Mouse (Mus musculus) layer of hippocampus, adult 2 months (tissue): ENCODE measurements at regions not wholly inside any gene's neighbourhood (a gene's known extent, or its start where the extent isn't known, plus 50 kb on each side); places are given as distances from the start of the nearest gene placed in this dataset.

Experiments used
- DNase-seq, 2 experiments: peaks; one replicate each; pipeline ENCODE4 v3.0.0; 2022; ENCODE audit warnings: low spot score in 2 of 2
- H3K27ac ChIP-seq: fragments of 200-600 bp; 2 replicates; pipeline ENCODE4 v1.8.1; 2022
- H3K4me3 ChIP-seq: fragments of 200-600 bp; 2 replicates; pipeline ENCODE4 v1.8.1; 2022; ENCODE audit warnings: mild to moderate bottlenecking
- CTCF ChIP-seq: fragments of 200-600 bp; conservative IDR thresholded peaks from 2 replicates; pipeline ENCODE4 v1.8.1; 2022; ENCODE audit warnings: antibody characterized with exemption, mild to moderate bottlenecking, moderate library complexity

DNA sequence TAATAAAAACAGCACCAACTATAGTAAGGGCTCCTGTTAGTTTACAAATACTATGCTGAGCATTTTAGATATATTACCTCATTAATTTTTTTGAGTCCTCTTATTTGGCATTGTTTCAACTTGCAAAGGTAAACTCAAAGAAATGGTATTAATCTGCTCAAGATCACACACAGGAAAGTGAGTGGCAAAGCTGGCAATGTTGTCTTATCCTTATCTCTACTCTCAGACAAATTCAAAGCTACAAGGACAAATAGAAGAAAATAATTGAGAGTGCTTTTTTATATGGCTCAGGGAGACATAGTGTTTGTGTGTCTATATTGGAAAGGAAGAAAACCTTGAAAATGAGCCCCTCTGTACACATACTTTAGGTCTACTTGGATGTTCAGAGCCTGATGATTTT is 411.9 kb upstream of the Mgat4c start:
- no peak overlapping the region for H3K4me3 ChIP-seq
- DNase-seq: no peak
- H3K27ac ChIP-seq: no peak overlapping the region
- TF ChIP-seq CTCF: no peak

DNA sequence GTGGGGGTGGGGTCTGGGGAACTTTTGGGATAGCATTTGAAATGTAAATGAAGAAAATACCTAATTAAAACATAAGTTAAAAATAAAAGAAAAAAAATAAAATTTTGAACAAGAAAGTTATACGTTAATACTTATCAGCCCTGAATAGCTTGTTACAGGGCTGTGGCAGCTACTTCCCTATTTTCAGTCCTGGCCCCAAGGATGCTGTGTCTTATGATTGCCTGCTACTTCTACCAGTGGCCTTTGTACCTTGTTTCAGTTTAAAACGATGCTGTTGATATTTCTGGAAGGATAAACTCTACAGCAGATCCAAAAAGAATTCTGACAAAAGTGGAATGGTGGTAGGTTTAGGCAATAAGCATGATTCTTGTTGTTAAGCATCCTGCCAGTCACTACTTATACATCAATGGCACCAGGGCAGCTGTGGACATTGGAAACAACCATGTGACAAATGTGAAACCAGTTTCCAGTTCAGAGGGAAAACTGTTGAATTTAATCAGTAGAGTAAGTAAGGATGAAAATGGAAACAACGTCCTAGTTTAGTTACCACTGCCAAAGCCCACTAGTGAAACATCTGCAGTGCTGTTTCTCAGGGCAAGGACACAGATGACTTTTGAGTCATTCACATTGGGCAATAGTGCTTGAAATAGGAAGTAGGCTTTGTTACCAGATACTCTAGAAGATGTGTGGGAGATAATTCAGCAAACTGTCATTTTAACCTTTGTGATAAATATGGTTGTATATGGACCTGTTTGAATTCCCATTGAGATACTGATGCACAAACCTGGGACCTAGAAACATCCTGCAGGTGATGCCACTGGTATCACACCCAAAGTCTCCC is 409.6 kb upstream of the Mgat4c start:
- H3K4me3 ChIP-seq: no peak overlapping the region
- DNase-seq: no peak
- no peak for TF ChIP-seq CTCF
- H3K27ac ChIP-seq: no peak overlapping the region

DNA sequence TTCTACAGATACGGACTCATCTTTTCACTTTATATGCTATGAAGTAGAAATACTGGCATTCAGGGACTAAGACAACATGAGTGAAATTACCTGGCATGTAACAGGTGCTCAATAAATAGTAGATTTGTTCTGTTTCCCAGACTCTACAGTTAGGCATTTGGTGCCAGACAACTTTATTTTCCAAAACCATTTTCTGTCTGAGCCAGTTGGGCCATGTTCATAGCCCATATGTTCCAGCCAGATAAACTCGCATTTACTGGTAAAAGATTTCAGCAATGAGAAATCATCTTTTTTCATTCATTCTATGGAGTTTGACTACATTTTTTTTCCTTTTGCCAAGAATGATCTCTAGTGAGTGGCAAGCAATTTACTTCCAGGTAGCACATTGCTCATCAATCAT is 393.2 kb upstream of the Mgat4c start:
- peak; percentile 14 to 44 for DNase-seq
- no peak for TF ChIP-seq CTCF
- no peak overlapping the region for H3K27ac ChIP-seq
- no peak overlapping the region for H3K4me3 ChIP-seq

DNA sequence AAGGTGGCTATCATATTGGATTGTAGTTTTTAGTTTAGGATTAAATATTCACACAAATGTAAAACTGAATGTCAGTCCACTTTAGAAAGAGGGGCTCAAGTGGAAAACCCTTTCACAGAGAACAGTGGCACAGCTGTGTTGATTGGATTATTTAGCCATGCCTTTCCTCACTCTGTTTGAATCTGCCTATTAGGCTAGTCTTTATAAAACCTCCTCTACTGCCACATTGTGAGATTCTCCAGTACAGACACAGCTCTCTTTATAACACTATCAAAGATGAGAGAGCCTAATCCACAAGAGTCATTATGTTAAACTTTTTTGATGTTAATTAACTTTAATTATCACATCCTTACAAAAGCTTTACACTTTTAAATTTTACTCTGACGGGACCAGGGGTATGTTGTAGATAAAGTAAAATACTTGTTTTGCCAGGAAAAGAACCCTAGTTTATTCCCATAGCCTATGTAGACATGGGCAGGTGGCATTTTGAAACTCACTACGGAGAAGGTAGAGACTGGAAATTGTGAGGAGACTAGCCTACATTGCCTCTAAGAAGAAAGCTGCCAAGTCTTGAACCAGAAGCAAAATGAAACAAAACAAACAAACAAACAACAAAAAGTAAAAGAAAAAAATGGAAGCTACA is 379.0 kb upstream of the Mgat4c start:
- no peak for TF ChIP-seq CTCF
- Histone ChIP-seq H3K4me3 (no peak overlapping the region), H3K27ac (no peak overlapping the region)
- no peak for DNase-seq

DNA sequence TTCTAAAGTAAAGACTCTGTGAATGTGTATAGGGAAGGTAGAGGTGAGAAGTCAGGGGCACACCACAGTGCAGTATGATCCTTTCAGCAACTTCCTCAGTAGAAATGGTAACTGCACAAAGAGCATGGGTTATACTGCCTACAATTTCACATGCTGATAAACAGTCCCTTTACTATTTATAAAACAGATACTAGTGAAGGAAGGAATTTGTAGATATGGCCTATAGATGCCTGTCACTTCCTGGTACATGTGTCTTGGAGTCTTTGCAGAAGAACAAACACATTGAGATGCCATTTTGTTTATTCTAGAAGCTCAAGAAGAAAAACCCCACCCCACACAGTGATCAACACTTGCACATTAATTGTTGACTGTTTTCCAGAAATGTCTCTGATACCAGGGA is 377.2 kb upstream of the Mgat4c start:
- no peak overlapping the region for H3K4me3 ChIP-seq
- DNase-seq: no peak
- no peak for TF ChIP-seq CTCF
- no peak overlapping the region for H3K27ac ChIP-seq

DNA sequence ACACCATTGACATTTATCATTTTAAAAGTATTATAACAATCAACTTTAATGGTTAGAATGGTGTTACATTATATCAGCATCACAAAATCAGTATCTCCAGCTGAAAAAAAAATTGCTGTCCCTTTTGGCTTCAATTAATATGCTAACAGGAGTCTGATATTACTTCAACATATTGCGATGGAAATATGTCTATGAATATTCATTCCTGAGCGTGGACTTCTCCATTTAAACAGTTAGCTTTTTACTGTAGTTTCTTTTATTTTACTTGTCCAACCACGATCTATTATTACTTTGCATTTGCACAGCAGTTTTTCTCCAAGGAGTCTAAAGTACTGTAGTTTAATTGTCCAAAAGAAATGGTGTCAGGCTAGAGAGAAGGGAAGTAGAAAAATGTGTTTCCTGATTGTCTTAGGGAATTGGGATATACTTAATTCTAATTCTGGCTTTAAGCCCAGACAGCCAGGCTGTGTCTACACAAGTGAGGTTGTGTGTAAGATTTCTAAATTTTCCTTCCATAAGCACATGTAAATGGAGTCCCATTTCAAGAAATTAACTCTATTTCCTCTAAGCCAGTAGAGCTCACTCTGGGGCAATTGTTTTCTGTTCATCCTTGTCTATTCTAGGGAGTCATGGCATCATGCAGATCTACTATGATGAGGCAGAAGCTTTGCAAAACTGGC is 364.5 kb upstream of the Mgat4c start:
- no peak for TF ChIP-seq CTCF
- no peak overlapping the region for H3K4me3 ChIP-seq
- peak in 1 of 2 experiments; percentile 3 for DNase-seq
- no peak overlapping the region for H3K27ac ChIP-seq

DNA sequence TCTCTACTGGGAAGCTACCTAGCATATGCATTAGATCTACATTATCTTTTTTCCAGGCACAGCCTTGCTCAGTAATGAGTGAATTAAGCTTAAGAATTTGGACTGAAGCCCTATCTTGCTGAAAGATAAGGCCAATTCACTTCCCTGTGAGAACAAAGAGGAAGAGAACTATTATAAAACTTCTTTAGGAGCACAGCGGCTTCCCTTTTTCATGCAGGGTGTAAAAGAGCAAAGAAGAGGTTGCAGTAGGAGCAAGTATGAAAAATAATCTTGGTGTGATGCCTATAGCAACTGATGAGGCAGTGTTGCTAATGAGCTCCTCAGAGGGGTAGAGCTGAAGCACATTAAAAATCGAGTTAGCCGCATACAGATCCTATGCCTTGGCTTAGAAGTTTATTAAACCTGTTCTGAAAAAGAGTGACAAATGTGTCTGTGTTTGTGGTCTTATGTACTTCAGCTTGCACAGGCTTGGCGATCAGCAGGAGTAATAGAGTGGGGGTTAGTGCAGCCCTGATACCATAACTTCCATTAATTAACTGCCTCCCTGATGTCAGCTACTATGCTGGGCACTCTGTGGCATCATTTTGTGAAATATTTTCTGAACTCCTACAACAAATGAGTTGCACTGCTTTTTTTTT is 360.1 kb upstream of the Mgat4c start:
- DNase-seq: no peak
- Histone ChIP-seq H3K27ac (no peak overlapping the region), H3K4me3 (no peak overlapping the region)
- TF ChIP-seq CTCF: no peak

DNA sequence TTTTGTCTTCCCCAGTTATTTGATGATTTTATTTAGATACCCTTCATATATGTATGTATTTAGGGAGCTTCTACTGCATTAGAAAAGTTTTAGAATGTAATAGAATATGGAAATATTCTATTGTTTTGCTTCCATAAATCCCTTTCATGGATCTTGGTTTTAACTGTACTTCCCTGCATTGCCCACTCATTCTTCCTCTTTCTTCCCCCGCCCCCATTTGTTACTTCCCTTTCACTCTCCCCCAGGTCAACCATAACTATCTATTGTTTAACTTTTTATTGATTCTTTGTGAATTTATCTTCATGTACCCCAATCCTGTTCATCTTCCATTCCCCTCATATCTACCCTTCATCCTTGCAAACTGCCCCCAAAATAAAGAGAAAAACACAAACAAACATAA is 356.8 kb upstream of the Mgat4c start:
- no peak for TF ChIP-seq CTCF
- no peak for DNase-seq

DNA sequence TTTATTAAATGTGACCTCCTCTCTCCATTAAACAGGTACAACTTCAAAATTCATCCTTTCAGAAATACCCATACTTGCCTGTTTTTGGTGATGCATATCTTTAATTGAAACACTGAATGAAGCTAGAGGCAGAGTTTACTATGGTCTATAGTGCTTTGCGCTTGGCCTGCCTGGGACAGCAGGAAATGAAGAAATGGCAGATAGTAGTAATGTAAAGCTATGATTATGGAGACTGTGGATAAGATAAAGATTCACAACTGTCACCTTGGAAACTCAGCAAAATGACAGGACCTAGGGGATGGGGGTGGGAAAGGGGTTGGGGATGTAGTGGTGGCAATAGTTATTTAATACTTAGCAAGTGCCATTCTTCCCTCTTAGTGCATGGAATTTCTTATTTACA is 352.7 kb upstream of the Mgat4c start:
- TF ChIP-seq CTCF: no peak
- H3K4me3 ChIP-seq: no peak overlapping the region

More for the DNA sequence above, 356.8 kb upstream of the Mgat4c start:
- H3K4me3 ChIP-seq: no peak overlapping the region
- no peak overlapping the region for H3K27ac ChIP-seq

DNA sequence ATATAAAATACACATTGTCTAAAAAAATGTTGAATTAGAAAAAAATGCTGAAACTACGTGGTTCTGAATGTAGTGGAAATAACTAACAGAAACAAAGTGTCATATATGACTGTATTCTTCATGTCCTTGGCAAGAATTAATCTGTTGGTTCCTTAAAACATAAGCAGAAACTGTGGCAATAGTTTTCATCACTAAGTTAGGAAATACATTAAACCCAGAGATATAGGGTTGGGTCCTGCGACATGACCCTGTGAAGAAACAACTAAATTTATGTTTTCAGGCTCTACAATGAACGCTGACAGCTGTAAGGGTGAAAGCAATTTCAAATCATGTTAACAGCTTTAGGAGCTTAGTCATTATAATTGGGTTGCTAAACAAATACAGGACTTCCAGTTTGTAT is 351.2 kb upstream of the Mgat4c start:
- H3K4me3 ChIP-seq: no peak overlapping the region
- no peak for TF ChIP-seq CTCF
- DNase-seq: no peak
- H3K27ac ChIP-seq: no peak overlapping the region

More for the DNA sequence above, 352.7 kb upstream of the Mgat4c start:
- no peak overlapping the region for H3K27ac ChIP-seq
- no peak for DNase-seq

DNA sequence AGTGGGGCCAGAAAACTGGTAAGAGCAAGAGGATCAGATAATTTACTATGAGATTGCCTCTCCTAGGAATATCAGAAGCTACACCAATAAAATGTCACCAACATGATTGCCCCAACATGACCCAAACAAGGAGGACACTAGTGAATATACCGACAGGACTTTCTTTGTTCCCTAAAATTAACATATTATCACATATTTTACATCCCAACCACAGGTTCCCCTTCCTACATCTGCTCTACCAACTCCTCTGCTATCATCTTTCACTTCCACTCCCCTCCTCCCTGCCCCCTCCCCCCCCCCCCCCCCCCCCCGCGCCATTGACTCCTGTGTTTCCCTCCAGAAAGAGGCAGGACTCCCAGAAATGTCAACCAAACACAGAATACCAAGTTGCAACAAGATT is 346.2 kb upstream of the Mgat4c start:
- no peak for TF ChIP-seq CTCF
- H3K4me3 ChIP-seq: no peak overlapping the region
- no peak for DNase-seq
- no peak overlapping the region for H3K27ac ChIP-seq

DNA sequence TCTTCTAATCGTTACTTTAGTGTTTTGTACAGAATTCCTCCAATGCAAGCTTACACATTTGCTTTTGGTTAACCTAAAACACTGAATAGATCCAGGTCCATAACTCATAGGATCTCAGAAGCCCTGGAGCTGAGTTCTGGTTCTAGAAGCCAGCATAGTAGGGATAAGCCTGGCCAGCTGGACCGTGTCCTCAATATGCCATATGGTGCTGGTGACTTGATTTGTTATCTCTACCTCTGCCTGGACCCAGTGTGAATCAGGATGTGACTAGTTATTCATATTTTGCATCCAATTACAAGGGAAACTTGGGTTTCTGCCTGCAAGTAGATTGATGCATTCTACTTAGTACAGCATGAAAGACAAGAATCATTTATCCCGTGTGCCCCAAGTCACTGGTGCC is 341.7 kb upstream of the Mgat4c start:
- Histone ChIP-seq H3K27ac (no peak overlapping the region), H3K4me3 (no peak overlapping the region)
- DNase-seq: no peak
- TF ChIP-seq CTCF: no peak
